Mouse (Mus musculus) erythroblast, embryonic 14.5 days (primary cell): ENCODE measurements around the gene Ifrd1.

Experiments used
- GATA1 ChIP-seq: IDR thresholded peaks from 2 replicates; pipeline ENCODE4 v1.6.1; 2012; ENCODE audit warnings: low read length, inconsistent platforms, mixed read lengths
- TAL1 ChIP-seq: IDR thresholded peaks from 3 replicates; pipeline ENCODE4 v1.6.1; 2012; ENCODE audit warnings: low read length, inconsistent platforms, mixed read lengths

DNA sequence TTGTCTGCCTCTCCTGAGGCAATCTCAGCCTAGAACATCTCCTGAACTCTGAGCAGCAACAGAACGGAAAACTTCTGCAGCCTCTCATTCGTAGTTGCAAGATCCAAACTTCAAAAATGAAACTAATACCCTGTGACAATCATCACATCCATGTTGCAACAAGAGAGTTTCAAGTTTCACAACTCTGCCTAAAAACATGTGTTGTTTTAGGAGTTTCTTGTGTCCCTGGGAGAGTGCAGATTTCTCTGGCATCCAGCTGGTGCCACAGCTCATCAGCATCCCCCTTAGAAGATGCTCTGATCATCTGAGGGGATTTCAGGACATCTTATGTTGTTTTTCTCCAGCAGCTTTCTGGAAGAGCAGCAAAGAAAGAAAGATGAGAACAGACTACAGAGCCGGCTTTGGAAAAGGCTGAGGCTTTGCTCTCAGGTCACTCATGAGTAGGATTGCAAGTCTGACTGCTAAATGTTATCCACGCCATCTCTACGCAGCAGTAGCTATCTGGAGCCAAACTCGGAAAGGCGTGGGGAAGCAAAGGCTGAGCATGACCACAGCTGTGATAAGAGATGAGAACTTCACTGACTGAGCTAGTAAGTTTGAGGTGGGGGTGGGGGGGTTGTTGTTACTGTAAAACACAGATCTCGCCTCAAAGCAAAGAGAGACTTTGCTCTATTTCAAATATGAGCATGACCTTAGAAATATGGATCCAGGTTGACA is 95.8 kb downstream of the Ifrd1 start:
- TF ChIP-seq GATA1 (no peak), TAL1 (no peak)
